Mouse (Mus musculus) forebrain, embryonic 11.5 days (tissue): ENCODE measurements around the gene Hist1h4f. TPM values are rescaled to one million over a fixed set of nuclear protein-coding genes. Genes with fewer than 3 reads are reported as not detected.
A peak's percentile ranks its signal among the peaks of the same experiment; 100 is the strongest.
"Not testable (repeated sequence)": the region's sequence is repeated elsewhere in the genome, so short reads cannot be mapped to it uniquely, and the experiment has no call there.

ENCODE experiments used
- ATAC-seq: fragments of 200-750 bp; cut with Nextera tagmentation; replicated peaks from 2 replicates; pipeline ENCODE4 v1.8.0; 2017; ENCODE audit warnings: moderate TSS enrichment; ENCODE audit not compliant: low FRiP score
- DNase-seq: peaks from one replicate; pipeline ENCODE4 v3.0.0-alpha.2; 2017; ENCODE audit warnings: low spot score
- H3K27ac ChIP-seq: fragments of 300-500 bp; sonication (generic); 2 replicates; pipeline ENCODE4 v1.5.1; 2014; ENCODE audit warnings: low read depth, low read length
- H3K27me3 ChIP-seq: fragments of 300-500 bp; sonication (generic); 2 replicates; pipeline ENCODE4 v1.6.1; 2014; ENCODE audit warnings: mild to moderate bottlenecking, low read length, mixed read lengths; ENCODE audit not compliant: control insufficient read depth, insufficient read depth
- H3K36me3 ChIP-seq: fragments of 300-500 bp; sonication (generic); 2 replicates; pipeline ENCODE4 v1.6.1; 2014; ENCODE audit warnings: mild to moderate bottlenecking, low read length, moderate library complexity, mixed read lengths; ENCODE audit not compliant: control insufficient read depth, insufficient read depth
- H3K4me1 ChIP-seq: fragments of 300-500 bp; sonication (generic); replicated peaks from 2 replicates; pipeline ENCODE4 v1.6.1; 2014; ENCODE audit warnings: low read length, mixed read lengths; ENCODE audit not compliant: control insufficient read depth, insufficient read depth
- H3K4me2 ChIP-seq: fragments of 300-500 bp; sonication (generic); 2 replicates; pipeline ENCODE4 v1.6.1; 2014; ENCODE audit warnings: low read depth, mild to moderate bottlenecking, low read length, moderate library complexity, mixed read lengths; ENCODE audit not compliant: severe bottlenecking
- H3K4me3 ChIP-seq: fragments of 300-500 bp; sonication (generic); 2 replicates; pipeline ENCODE4 v1.5.1; 2014; ENCODE audit warnings: low read depth, low read length
- H3K9ac ChIP-seq: fragments of 300-500 bp; sonication (generic); 2 replicates; pipeline ENCODE4 v1.6.1; 2014; ENCODE audit warnings: low read length
- H3K9me3 ChIP-seq: fragments of 300-500 bp; sonication (generic); 2 replicates; pipeline ENCODE4 v1.6.1; 2016; ENCODE audit warnings: low read length, mixed read lengths; ENCODE audit not compliant: control insufficient read depth
- WGBS: fragments of 180-500 bp; shearing (Covaris S2); extraction: QIAGEN DNeasy Blood & Tissue Kit; methylation state at CpG from one replicate; pipeline ENCODE4 v1.1.7; 2014; 5-methylcytosine and 5-hydroxymethylcytosine counted together
- polyA plus RNA-seq: library from polyadenylated mRNA; unstranded; fragments of >200 nt; fragmentation: Nextera tagmentation; extraction: Ambion mirVana; gene quantifications from 2 replicates; pipeline ENCODE4 v1.2.1, GENCODE M21; 2014

Hist1h4f gene
- polyA plus RNA-seq = 1.2 and 1.3 TPM in 2 replicates

- Histone ChIP-seq H3K9ac (peak within 1 kb of the TSS; percentile 71), H3K4me2 (peak within 1 kb of the TSS; percentile 55), H3K4me3 (peak within 1 kb of the TSS; percentile 36), H3K27ac (peak within 1 kb of the TSS; percentile 93)
- H3K27me3 ChIP-seq, H3K4me1 ChIP-seq, H3K9me3 ChIP-seq, H3K36me3 ChIP-seq: not testable (repeated sequence)
- under 1% methylated on average over 44 of the region's 47 CpGs for WGBS
- DNase-seq (peak; percentile 94), ATAC-seq (peak; percentile 81)
Measured at GRCm38 (mm10) chr13:23551146-23551834, at the start of gene Hist1h4f. Gene Hist1h4f, minus strand, starts transcription at chr13:23551648.

- H3K9me3 ChIP-seq = no peaks in the 10 kb centered on the region
- H3K36me3 ChIP-seq = no peaks in the 10 kb centered on the region
- DNase-seq = peak; percentile 88
- H3K4me3 ChIP-seq = no peak overlapping the region
- 0 out of 2 replicates have a peak, but pooled peaks have one; percentile 67 for ATAC-seq
- WGBS = 6% methylated on average over 9 of the region's 9 CpGs
- no peak overlapping the region for H3K9ac ChIP-seq
- H3K4me2 ChIP-seq = no peak overlapping the region
- no peaks in the 10 kb centered on the region for H3K27me3 ChIP-seq
- no peak overlapping the region for H3K27ac ChIP-seq
- H3K4me1 ChIP-seq = no peaks in the 10 kb centered on the region
Measured at GRCm38 (mm10) chr13:23597957-23598356, 46.5 kb upstream of the Hist1h4f start.

- no peak overlapping the region for H3K9ac ChIP-seq
- no peaks in the 10 kb centered on the region for H3K9me3 ChIP-seq
- H3K4me1 ChIP-seq = no peaks in the 10 kb centered on the region
- no peaks in the 10 kb centered on the region for H3K36me3 ChIP-seq
- H3K27me3 ChIP-seq = no peaks in the 10 kb centered on the region
- no peak for ATAC-seq
- H3K27ac ChIP-seq = no peak overlapping the region
- H3K4me3 ChIP-seq = no peak overlapping the region
- WGBS = 84% methylated on average over 7 of the region's 7 CpGs
- H3K4me2 ChIP-seq = no peak overlapping the region
- DNase-seq = no peak
Measured at GRCm38 (mm10) chr13:23595622-23596372, 44.3 kb upstream of the Hist1h4f start.

GRCm38 (mm10) chr13:23595185-23595584, 43.7 kb upstream of the Hist1h4f start:
- H3K36me3 ChIP-seq = no peaks in the 10 kb centered on the region
- no peak for ATAC-seq
- no peaks in the 10 kb centered on the region for H3K27me3 ChIP-seq
- H3K9me3 ChIP-seq = no peaks in the 10 kb centered on the region
- no peaks in the 10 kb centered on the region for H3K4me1 ChIP-seq
- H3K4me2 ChIP-seq = no peak overlapping the region
- H3K9ac ChIP-seq = no peak overlapping the region
- no peak overlapping the region for H3K27ac ChIP-seq
- no peak overlapping the region for H3K4me3 ChIP-seq
- DNase-seq = no peak
- 76% methylated on average over 2 of the region's 2 CpGs for WGBS

GRCm38 (mm10) chr13:23593051-23593770, 41.8 kb upstream of the Hist1h4f start:
- no peak overlapping the region for H3K4me2 ChIP-seq
- H3K4me3 ChIP-seq = no peak overlapping the region
- H3K27ac ChIP-seq = no peak overlapping the region
- ATAC-seq (no peak), DNase-seq (no peak)
- WGBS = 82% methylated on average over 5 of the region's 5 CpGs
- H3K27me3 ChIP-seq = no peaks in the 10 kb centered on the region
- H3K9me3 ChIP-seq = no peaks in the 10 kb centered on the region
- no peaks in the 10 kb centered on the region for H3K4me1 ChIP-seq
- no peak overlapping the region for H3K9ac ChIP-seq
- H3K36me3 ChIP-seq = no peaks in the 10 kb centered on the region

- Histone ChIP-seq H3K4me2 (no peak overlapping the region), H3K9me3 (no peaks in the 10 kb centered on the region), H3K9ac (no peak overlapping the region), H3K27me3 (no peaks in the 10 kb centered on the region), H3K4me3 (no peak overlapping the region), H3K4me1 (no peaks in the 10 kb centered on the region), H3K27ac (no peak overlapping the region), H3K36me3 (no peaks in the 10 kb centered on the region)
- WGBS = 82% methylated on average over 7 of the region's 7 CpGs
- ATAC-seq (no peak), DNase-seq (no peak)
Measured at GRCm38 (mm10) chr13:23592614-23593013, 41.2 kb upstream of the Hist1h4f start.

- not testable (repeated sequence) for H3K27me3 ChIP-seq, H3K9me3 ChIP-seq, H3K9ac ChIP-seq, H3K4me2 ChIP-seq, DNase-seq, ATAC-seq, H3K4me3 ChIP-seq, H3K36me3 ChIP-seq, H3K4me1 ChIP-seq, H3K27ac ChIP-seq
- 93% methylated on average over 7 of the region's 7 CpGs for WGBS
Measured at GRCm38 (mm10) chr13:23591886-23592285, 40.4 kb upstream of the Hist1h4f start.

GRCm38 (mm10) chr13:23591206-23591605, 39.8 kb upstream of the Hist1h4f start:
- Histone ChIP-seq H3K27me3 (no peaks in the 10 kb centered on the region), H3K9ac (no peak overlapping the region), H3K9me3 (no peaks in the 10 kb centered on the region), H3K4me1 (peaks cover 4% of the 10 kb centered on the region; the same call in 1 of the 2 replicates), H3K27ac (no peak overlapping the region), H3K4me2 (no peak overlapping the region), H3K4me3 (no peak overlapping the region), H3K36me3 (no peaks in the 10 kb centered on the region)
- DNase-seq (no peak), ATAC-seq (no peak)
- WGBS = 93% methylated on average over 7 of the region's 7 CpGs
